Mouse (Mus musculus) heart, postnatal 0 days (tissue): Measurements from ENCODE around the gene Wasf2. TPM values are rescaled to one million over a fixed set of nuclear protein-coding genes. Genes with fewer than 3 reads are reported as not detected.

ENCODE experiments used
- ATAC-seq: fragments of 200-750 bp; cut with Nextera tagmentation; 2 replicates; pipeline ENCODE4 v1.8.0; 2017; ENCODE audit warnings: low read depth, moderate number of reproducible peaks, moderate library complexity; ENCODE audit not compliant: insufficient read depth
- DNase-seq: peaks from one replicate; pipeline ENCODE4 v3.0.0-alpha.2; 2016; ENCODE audit warnings: low spot score
- H3K27ac ChIP-seq: fragments of 300-500 bp; sonication (generic); 2 replicates; pipeline ENCODE4 v1.5.1; 2014; ENCODE audit warnings: low read depth, mild to moderate bottlenecking
- H3K27me3 ChIP-seq: fragments of 300-500 bp; sonication (generic); 2 replicates; pipeline ENCODE4 v1.6.1; 2014; ENCODE audit warnings: low read length, mixed read lengths; ENCODE audit not compliant: control insufficient read depth, insufficient read depth
- H3K36me3 ChIP-seq: fragments of 300-500 bp; sonication (generic); replicated peaks from 2 replicates; pipeline ENCODE4 v1.6.1; 2014; ENCODE audit warnings: low read length, mixed read lengths; ENCODE audit not compliant: control insufficient read depth, insufficient read depth
- H3K4me1 ChIP-seq: fragments of 300-500 bp; sonication (generic); 2 replicates; pipeline ENCODE4 v1.6.1; 2014; ENCODE audit warnings: antibody characterized with exemption; ENCODE audit not compliant: control insufficient read depth, insufficient read depth
- H3K4me2 ChIP-seq: fragments of 300-500 bp; sonication (generic); 2 replicates; pipeline ENCODE4 v1.6.1; 2014; ENCODE audit warnings: low read depth, mild to moderate bottlenecking, low read length, moderate library complexity
- H3K4me3 ChIP-seq: fragments of 300-500 bp; sonication (generic); 2 replicates; pipeline ENCODE4 v1.5.1; 2014; ENCODE audit warnings: low read depth, low read length
- H3K9ac ChIP-seq: fragments of 300-500 bp; sonication (generic); replicated peaks from 2 replicates; pipeline ENCODE4 v1.6.1; 2014; ENCODE audit warnings: low read depth, low read length, mixed read lengths
- H3K9me3 ChIP-seq: fragments of 300-500 bp; sonication (generic); replicated peaks from 2 replicates; pipeline ENCODE4 v1.6.1; 2016; ENCODE audit warnings: low read length; ENCODE audit not compliant: control insufficient read depth
- CTCF ChIP-seq: IDR thresholded peaks from 2 replicates; pipeline ENCODE4 v1.5.1; 2016; ENCODE audit warnings: antibody characterized with exemption, control low read depth, low read depth
- EP300 ChIP-seq: IDR thresholded peaks from 2 replicates; pipeline ENCODE4 v1.6.1; 2016; ENCODE audit warnings: antibody characterized with exemption, low read depth
- WGBS: fragments of 180-500 bp; shearing (Covaris S2); extraction: QIAGEN DNeasy Blood & Tissue Kit; methylation state at CpG from one replicate; pipeline ENCODE4 v1.1.7; 2014; 5-methylcytosine and 5-hydroxymethylcytosine counted together
- polyA plus RNA-seq: library from polyadenylated mRNA; unstranded; fragments of >200 nt; fragmentation: Nextera tagmentation; extraction: Ambion mirVana; gene quantifications from 2 replicates; pipeline ENCODE4 v1.2.1, GENCODE M21; 2015
- total RNA-seq: library from RNA; depleted of rRNA; stranded (reverse); fragments of >200 nt; gene quantifications from 2 replicates; pipeline ENCODE4 v1.2.3, GENCODE M21; 2014; ENCODE audit warnings: low replicate concordance

The Wasf2 gene
- total and polyA plus RNA-seq, 2 experiments from 2014 or later: 54.5 to 62.4 TPM

DNA sequence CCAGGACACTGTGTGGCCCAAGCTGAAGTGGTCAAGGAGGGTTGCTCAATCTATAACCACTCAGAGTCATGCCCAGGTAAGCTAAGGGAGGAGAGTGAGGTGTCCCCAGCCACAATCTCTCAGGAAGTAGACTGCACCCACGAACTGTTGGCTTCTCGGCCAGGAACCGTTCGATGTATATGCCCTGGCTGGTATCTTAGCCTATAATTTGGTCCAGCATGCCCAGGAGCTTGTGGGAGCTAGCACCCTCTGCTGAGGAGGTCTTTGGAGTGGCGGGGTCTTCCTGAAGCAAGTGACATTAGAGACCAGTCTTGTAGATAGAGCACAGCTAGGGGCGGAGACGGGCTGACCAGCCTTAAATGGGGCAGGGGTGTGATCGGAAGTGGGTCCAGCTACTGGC, 91.4 kb downstream of the Wasf2 start:
- H3K27ac ChIP-seq: no peak overlapping the region
- H3K4me3 ChIP-seq: no peak overlapping the region
- no peak overlapping the region for H3K9ac ChIP-seq
- no peak for ATAC-seq
- H3K4me2 ChIP-seq: no peak overlapping the region
- no peaks in the 10 kb centered on the region; the same call in 1 of the 2 replicates for H3K4me1 ChIP-seq
- WGBS: 82% methylated on average over 8 of the region's 8 CpGs
- no peaks in the 10 kb centered on the region for H3K36me3 ChIP-seq
- DNase-seq: no peak
- TF ChIP-seq EP300: no peak
- H3K9me3 ChIP-seq: no peaks in the 10 kb centered on the region
- peaks cover 20% of the 10 kb centered on the region for H3K27me3 ChIP-seq

DNA sequence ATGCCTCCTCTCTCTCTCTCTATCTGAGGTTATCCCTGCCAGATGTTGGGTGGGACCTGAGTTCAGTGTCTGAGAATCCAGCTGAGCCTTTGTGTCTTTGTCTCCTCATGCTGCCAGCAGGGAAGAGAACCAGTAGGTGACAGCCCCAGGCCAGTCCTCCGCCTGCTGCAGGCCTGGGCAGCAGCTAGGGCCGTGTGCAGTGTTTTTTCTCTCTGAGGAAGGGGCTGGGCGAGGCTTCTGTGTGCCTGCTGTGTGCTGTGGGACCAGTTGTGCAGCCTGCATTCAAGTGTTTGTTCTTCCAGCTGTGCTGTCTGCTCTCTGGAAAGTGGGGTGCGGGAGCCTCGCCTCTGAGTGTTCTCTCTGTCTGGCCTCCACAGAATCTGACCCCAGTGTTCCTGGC, 93.6 kb downstream of the Wasf2 start:
- no peak for ATAC-seq
- no peak overlapping the region for H3K9ac ChIP-seq
- H3K4me1 ChIP-seq: no peaks in the 10 kb centered on the region; the same call in 1 of the 2 replicates
- H3K9me3 ChIP-seq: no peaks in the 10 kb centered on the region
- peaks cover 15% of the 10 kb centered on the region for H3K27me3 ChIP-seq
- H3K27ac ChIP-seq: no peak overlapping the region
- 76% methylated on average over 5 of the region's 5 CpGs for WGBS
- no peaks in the 10 kb centered on the region for H3K36me3 ChIP-seq
- no peak for DNase-seq
- no peak overlapping the region for H3K4me3 ChIP-seq
- TF ChIP-seq CTCF (no peak), EP300 (no peak)
- no peak overlapping the region for H3K4me2 ChIP-seq

GRCm38 (mm10) chr4:133226073-133226472, 95.8 kb downstream of the Wasf2 start:
- ATAC-seq: no peak; the same call in 1 of the 2 replicates
- H3K4me1 ChIP-seq: no peaks in the 10 kb centered on the region
- DNase-seq: no peak
- no peak overlapping the region for H3K4me2 ChIP-seq
- no peak overlapping the region for H3K4me3 ChIP-seq
- no peak overlapping the region for H3K27ac ChIP-seq
- H3K9me3 ChIP-seq: no peaks in the 10 kb centered on the region
- peaks cover 9% of the 10 kb centered on the region for H3K27me3 ChIP-seq
- H3K36me3 ChIP-seq: no peaks in the 10 kb centered on the region
- 43% methylated on average over 10 of the region's 10 CpGs for WGBS
- no peak for TF ChIP-seq EP300
- no peak for TF ChIP-seq CTCF
- no peak overlapping the region for H3K9ac ChIP-seq

- WGBS: 73% methylated on average over 8 of the region's 8 CpGs
- no peak for ATAC-seq
- Histone ChIP-seq H3K27me3 (no peaks in the 10 kb centered on the region), H3K9me3 (no peaks in the 10 kb centered on the region), H3K9ac (no peak overlapping the region), H3K4me1 (no peaks in the 10 kb centered on the region), H3K4me3 (no peak overlapping the region), H3K4me2 (no peak overlapping the region), H3K27ac (no peak overlapping the region), H3K36me3 (no peaks in the 10 kb centered on the region)
- DNase-seq: no peak
- TF ChIP-seq EP300: no peak
- no peak for TF ChIP-seq CTCF
These were observed 97.3 kb downstream of the Wasf2 start for GRCm38 (mm10) chr4:133227636-133228035.

GRCm38 (mm10) chr4:133229582-133229981, 99.3 kb downstream of the Wasf2 start:
- Histone ChIP-seq H3K36me3 (no peaks in the 10 kb centered on the region), H3K4me3 (no peak overlapping the region), H3K9ac (no peak overlapping the region), H3K4me1 (no peaks in the 10 kb centered on the region), H3K27me3 (no peaks in the 10 kb centered on the region), H3K9me3 (no peaks in the 10 kb centered on the region), H3K4me2 (no peak overlapping the region), H3K27ac (no peak overlapping the region)
- TF ChIP-seq CTCF: no peak
- no peak for TF ChIP-seq EP300
- WGBS: 82% methylated on average over 8 of the region's 8 CpGs
- no peak for ATAC-seq
- DNase-seq: no peak

- no peak overlapping the region for H3K4me2 ChIP-seq
- no peaks in the 10 kb centered on the region for H3K4me1 ChIP-seq
- no peak overlapping the region for H3K27ac ChIP-seq
- H3K4me3 ChIP-seq: no peak overlapping the region
- H3K36me3 ChIP-seq: no peaks in the 10 kb centered on the region
- no peak overlapping the region for H3K9ac ChIP-seq
- no peaks in the 10 kb centered on the region for H3K27me3 ChIP-seq
- no peaks in the 10 kb centered on the region for H3K9me3 ChIP-seq
- DNase-seq: peak; percentile 46
- ATAC-seq: no peak
- TF ChIP-seq CTCF: peak; percentile 64
- TF ChIP-seq EP300: no peak
- 30% methylated on average over 10 of the region's 10 CpGs for WGBS
These were observed 103.1 kb downstream of the Wasf2 start for GRCm38 (mm10) chr4:133233285-133233976.
